Mouse (Mus musculus) brain, embryonic 18.5 days (tissue): ENCODE data around the gene Gm597.

Source experiments
- DNase-seq: peaks from one replicate; pipeline ENCODE4 v3.0.0-alpha.2; 2012; ENCODE audit warnings: low read depth, low spot score

Gm597 gene

GRCm38 (mm10) chr1:28780152-28780551 lies at the start of gene Gm597:
TSS of gene Gm597 (minus strand) at chr1:28780252.
- DNase-seq = no peak

- DNase-seq = no peak
Measured at GRCm38 (mm10) chr1:28807689-28808088, 27.6 kb upstream of the Gm597 start.

- no peak for DNase-seq
Measured at GRCm38 (mm10) chr1:28806618-28807017, 26.6 kb upstream of the Gm597 start.

- no peak for DNase-seq
Measured at GRCm38 (mm10) chr1:28800881-28801280, 20.8 kb upstream of the Gm597 start.
